8 mouse cellular contexts compared by ENCODE assay signal in genomic region chr4:141573359-141573966, GRCm38 (mm10). TPM values are rescaled to one million over a fixed set of nuclear protein-coding genes. Genes with fewer than 3 reads are reported as not detected.
A peak's percentile ranks its signal among the peaks of the same experiment; 100 is the strongest.
DNase-seq lines count a peak whose midpoint lies in the region; ATAC-seq and TF ChIP-seq lines count a peak whose summit lies in the region.
"Had no signal": no experiment of that assay in that cellular context is flagged by ENCODE, and none has a peak within 500 bp of the region (broad histone marks: within the 10 kb centered on the region; RNA-seq: fewer than 3 reads in every experiment).

No protein-coding gene starts in this region.

- H3K4me3 ChIP-seq in ES-Bruce4 (ENCODE audit: low read depth, low read length) = peak overlapping the region; percentile 8
- H3K4me3 ChIP-seq in intestine, embryonic 16.5 days (ENCODE audit: low read length) = no peak overlapping the region
- no peak overlapping the region for H3K4me3 ChIP-seq in hindbrain, embryonic 16.5 days (ENCODE audit: low read length)

- ATAC-seq in intestine, embryonic 16.5 days = peak; percentile 68
- no peak for ATAC-seq in hindbrain, embryonic 16.5 days

- DNase-seq in adrenal gland, adult (ENCODE audit: inconsistent age in 2 of 2, low spot score in 1 of 2) = peak; percentile 92 to 96
- peak; percentile 63 for DNase-seq in lung, postnatal 14 days
- DNase-seq in cerebellum, adult 8-10 months = no peak
- no peak for DNase-seq in B cell, adult 2 months
- DNase-seq: cerebellum, adult 11-12 months had no signal

- 0 out of 2 replicates have a peak overlapping the region, but pooled peaks have one; percentile 28 for H3K4me2 ChIP-seq in intestine, embryonic 16.5 days (ENCODE audit: low read depth, low read length)
- no peak overlapping the region for H3K4me2 ChIP-seq in hindbrain, embryonic 16.5 days (ENCODE audit: low read length)

- TF ChIP-seq POLR2A in ES-Bruce4 (IDR thresholded peaks at IDR 0.05; ENCODE audit: insufficient read depth, low read length) = no peak

- no peak for TF ChIP-seq EP300 in ES-Bruce4 (IDR thresholded peaks at IDR 0.05; ENCODE audit: insufficient read depth, low read depth, low read length)

- H3K36me3 ChIP-seq in ES-Bruce4 (ENCODE audit: control insufficient read depth, insufficient read depth, low read length, poor library complexity, severe bottlenecking) = peaks cover 6% of the 10 kb centered on the region; the same call in 1 of the 2 replicates
- peaks cover 12% of the 10 kb centered on the region for H3K36me3 ChIP-seq in intestine, embryonic 16.5 days (ENCODE audit: control insufficient read depth, insufficient read depth, low read length)
- H3K36me3 ChIP-seq in hindbrain, embryonic 16.5 days (ENCODE audit: control insufficient read depth, insufficient read depth, low read length) = peaks cover 2% of the 10 kb centered on the region

- TF ChIP-seq CTCF in ES-Bruce4 (IDR thresholded peaks at IDR 0.05; ENCODE audit: low read depth, low read length) = no peak

- H3K9ac ChIP-seq in ES-Bruce4 (ENCODE audit: low read depth, poor library complexity, severe bottlenecking) = peak overlapping the region; percentile 53
- peak overlapping the region; percentile 21 for H3K9ac ChIP-seq in intestine, embryonic 16.5 days (ENCODE audit: low read depth, low read length)
- no peak overlapping the region for H3K9ac ChIP-seq in hindbrain, embryonic 16.5 days (ENCODE audit: low read depth, low read length)

- H3K9me3 ChIP-seq in ES-Bruce4 (replicated peaks; ENCODE audit: control insufficient read depth, insufficient read depth, low read length, poor library complexity, severe bottlenecking) = no peaks in the 10 kb centered on the region
- no peaks in the 10 kb centered on the region; the same call in 1 of the 2 replicates for H3K9me3 ChIP-seq in intestine, embryonic 16.5 days (ENCODE audit: control insufficient read depth, low read length)
- peaks cover 3% of the 10 kb centered on the region; the same call in 1 of the 2 replicates for H3K9me3 ChIP-seq in hindbrain, embryonic 16.5 days (ENCODE audit: control insufficient read depth, low read length)

- WGBS in intestine, embryonic 16.5 days = 36% methylated on average over 6 of the region's 6 CpGs
- 67% methylated on average over 6 of the region's 6 CpGs for WGBS in hindbrain, embryonic 16.5 days

- peaks cover 18% of the 10 kb centered on the region for H3K4me1 ChIP-seq in ES-Bruce4 (ENCODE audit: control insufficient read depth, insufficient read depth, low read length)
- peaks cover 39% of the 10 kb centered on the region for H3K4me1 ChIP-seq in intestine, embryonic 16.5 days (ENCODE audit: control insufficient read depth, insufficient read depth, low read length)
- H3K4me1 ChIP-seq in hindbrain, embryonic 16.5 days (ENCODE audit: control insufficient read depth, insufficient read depth, low read depth, low read length) = no peaks in the 10 kb centered on the region; the same call in 1 of the 2 replicates

- no peaks in the 10 kb centered on the region for H3K27me3 ChIP-seq in ES-Bruce4 (ENCODE audit: control insufficient read depth, insufficient read depth, low read length, poor library complexity, severe bottlenecking)
- H3K27me3 ChIP-seq in intestine, embryonic 16.5 days (replicated peaks; ENCODE audit: control insufficient read depth, insufficient read depth, low read length) = no peaks in the 10 kb centered on the region
- no peaks in the 10 kb centered on the region for H3K27me3 ChIP-seq in hindbrain, embryonic 16.5 days (replicated peaks; ENCODE audit: control insufficient read depth, insufficient read depth, low read length)

- H3K27ac ChIP-seq in ES-Bruce4 (ENCODE audit: insufficient read depth, low read length) = peak overlapping the region; percentile 11
- peak overlapping the region; percentile 85 for H3K27ac ChIP-seq in intestine, embryonic 16.5 days (ENCODE audit: low read length)
- no peak overlapping the region for H3K27ac ChIP-seq in hindbrain, embryonic 16.5 days (ENCODE audit: low read depth, low read length)

RNA-seq across cellular contexts. Expression of gene Fblim1, which starts 32.4 kb away (rescaled TPM):
- polyA plus RNA-seq in ES-Bruce4 (2011; ENCODE audit: insufficient read depth, insufficient read length, low read depth, missing spikeins) = 73.8 and 76.6 TPM in 2 replicates
- 63.8 and 66.2 TPM in 2 replicates for polyA plus RNA-seq in intestine, embryonic 16.5 days (2015; fragmentation: Nextera tagmentation; extraction: Ambion mirVana)
- 42.9 and 51.5 TPM in 2 replicates for polyA plus RNA-seq in hindbrain, embryonic 16.5 days (2015; fragmentation: Nextera tagmentation; extraction: Ambion mirVana)

RNA-seq across cellular contexts. Expression of gene Spen, which starts 35.1 kb away (rescaled TPM):
- polyA plus RNA-seq in ES-Bruce4 (2011; ENCODE audit: insufficient read depth, insufficient read length, low read depth, missing spikeins) = 39.6 and 46.9 TPM in 2 replicates
- 6.2 and 6.3 TPM in 2 replicates for polyA plus RNA-seq in intestine, embryonic 16.5 days (2015; fragmentation: Nextera tagmentation; extraction: Ambion mirVana)
- 10.1 and 11.8 TPM in 2 replicates for polyA plus RNA-seq in hindbrain, embryonic 16.5 days (2015; fragmentation: Nextera tagmentation; extraction: Ambion mirVana)

RNA-seq across cellular contexts. Expression of gene Tmem82, which starts 45.0 kb away (rescaled TPM):
- 3.4 and 4.5 TPM in 2 replicates for polyA plus RNA-seq in ES-Bruce4 (2011; ENCODE audit: insufficient read depth, insufficient read length, low read depth, missing spikeins)
- 31.7 and 36.4 TPM in 2 replicates for polyA plus RNA-seq in intestine, embryonic 16.5 days (2015; fragmentation: Nextera tagmentation; extraction: Ambion mirVana)
- 0.34 and 0.45 TPM in 2 replicates for polyA plus RNA-seq in hindbrain, embryonic 16.5 days (2015; fragmentation: Nextera tagmentation; extraction: Ambion mirVana)

RNA-seq across cellular contexts. Expression of gene Slc25a34, which starts 50.2 kb away (rescaled TPM):
- 0.82 and 1.8 TPM in 2 replicates for polyA plus RNA-seq in ES-Bruce4 (2011; ENCODE audit: insufficient read depth, insufficient read length, low read depth, missing spikeins)
- 7.4 and 10.5 TPM in 2 replicates for polyA plus RNA-seq in intestine, embryonic 16.5 days (2015; fragmentation: Nextera tagmentation; extraction: Ambion mirVana)
- 0.54 and 0.81 TPM in 2 replicates for polyA plus RNA-seq in hindbrain, embryonic 16.5 days (2015; fragmentation: Nextera tagmentation; extraction: Ambion mirVana)

Comparison
In these comparisons a context has a peak if more than half of its experiments do, and no peak if none do; other contexts are left out.
1. DNase-seq: peak in adrenal gland, adult (2 of 2) and lung, postnatal 14 days (single experiment); none in cerebellum, adult 8-10 months (single experiment) and B cell, adult 2 months (0 of 2).